Mouse (Mus musculus) liver, embryonic 13.5 days (tissue): ENCODE measurements around the gene Tnfrsf21. TPM values are rescaled to one million over a fixed set of nuclear protein-coding genes. Genes with fewer than 3 reads are reported as not detected.

Source experiments
- ATAC-seq: fragments of 200-750 bp; cut with Nextera tagmentation; 2 replicates; pipeline ENCODE4 v1.8.0; 2017; ENCODE audit warnings: low read depth, mild to moderate bottlenecking, moderate number of reproducible peaks, moderate library complexity
- DNase-seq: peaks from one replicate; pipeline ENCODE4 v3.0.0; 2022
- H3K27ac ChIP-seq: fragments of 300-500 bp; sonication (generic); 2 replicates; pipeline ENCODE4 v1.5.1; 2015; ENCODE audit warnings: moderate library complexity, mild to moderate bottlenecking, inconsistent platforms
- H3K27me3 ChIP-seq: fragments of 300-500 bp; sonication (generic); 2 replicates; pipeline ENCODE4 v1.6.1; 2015; ENCODE audit warnings: mild to moderate bottlenecking, inconsistent platforms
- H3K36me3 ChIP-seq: fragments of 300-500 bp; sonication (generic); 2 replicates; pipeline ENCODE4 v1.6.1; 2015; ENCODE audit warnings: mild to moderate bottlenecking, inconsistent platforms
- H3K4me1 ChIP-seq: fragments of 300-500 bp; sonication (generic); replicated peaks from 2 replicates; pipeline ENCODE4 v1.6.1; 2015; ENCODE audit warnings: inconsistent platforms
- H3K4me2 ChIP-seq: fragments of 300-500 bp; sonication (generic); 2 replicates; pipeline ENCODE4 v1.6.1; 2015; ENCODE audit warnings: inconsistent platforms, mild to moderate bottlenecking, moderate library complexity
- H3K4me3 ChIP-seq: fragments of 300-500 bp; sonication (generic); replicated peaks from 2 replicates; pipeline ENCODE4 v1.5.1; 2015; ENCODE audit warnings: mild to moderate bottlenecking, inconsistent platforms
- H3K9ac ChIP-seq: fragments of 300-500 bp; sonication (generic); 2 replicates; pipeline ENCODE4 v1.6.1; 2015; ENCODE audit warnings: mild to moderate bottlenecking, inconsistent platforms
- H3K9me3 ChIP-seq: fragments of 300-500 bp; sonication (generic); replicated peaks from 2 replicates; pipeline ENCODE4 v1.6.1; 2016; ENCODE audit warnings: inconsistent platforms
- WGBS: fragments of 180-500 bp; shearing (Covaris S2); methylation state at CpG from one replicate; pipeline ENCODE4 v1.1.7; 2015; ENCODE audit not compliant: insufficient replicate concordance; 5-methylcytosine and 5-hydroxymethylcytosine counted together
- polyA plus RNA-seq: library from polyadenylated mRNA; unstranded; fragments of >200 nt; fragmentation: Nextera tagmentation; extraction: Ambion mirVana; gene quantifications from 2 replicates; pipeline ENCODE4 v1.2.1, GENCODE M21; 2015

Tnfrsf21 gene
- polyA plus RNA-seq, result 25.6 and 28.7 TPM in 2 replicates

DNA sequence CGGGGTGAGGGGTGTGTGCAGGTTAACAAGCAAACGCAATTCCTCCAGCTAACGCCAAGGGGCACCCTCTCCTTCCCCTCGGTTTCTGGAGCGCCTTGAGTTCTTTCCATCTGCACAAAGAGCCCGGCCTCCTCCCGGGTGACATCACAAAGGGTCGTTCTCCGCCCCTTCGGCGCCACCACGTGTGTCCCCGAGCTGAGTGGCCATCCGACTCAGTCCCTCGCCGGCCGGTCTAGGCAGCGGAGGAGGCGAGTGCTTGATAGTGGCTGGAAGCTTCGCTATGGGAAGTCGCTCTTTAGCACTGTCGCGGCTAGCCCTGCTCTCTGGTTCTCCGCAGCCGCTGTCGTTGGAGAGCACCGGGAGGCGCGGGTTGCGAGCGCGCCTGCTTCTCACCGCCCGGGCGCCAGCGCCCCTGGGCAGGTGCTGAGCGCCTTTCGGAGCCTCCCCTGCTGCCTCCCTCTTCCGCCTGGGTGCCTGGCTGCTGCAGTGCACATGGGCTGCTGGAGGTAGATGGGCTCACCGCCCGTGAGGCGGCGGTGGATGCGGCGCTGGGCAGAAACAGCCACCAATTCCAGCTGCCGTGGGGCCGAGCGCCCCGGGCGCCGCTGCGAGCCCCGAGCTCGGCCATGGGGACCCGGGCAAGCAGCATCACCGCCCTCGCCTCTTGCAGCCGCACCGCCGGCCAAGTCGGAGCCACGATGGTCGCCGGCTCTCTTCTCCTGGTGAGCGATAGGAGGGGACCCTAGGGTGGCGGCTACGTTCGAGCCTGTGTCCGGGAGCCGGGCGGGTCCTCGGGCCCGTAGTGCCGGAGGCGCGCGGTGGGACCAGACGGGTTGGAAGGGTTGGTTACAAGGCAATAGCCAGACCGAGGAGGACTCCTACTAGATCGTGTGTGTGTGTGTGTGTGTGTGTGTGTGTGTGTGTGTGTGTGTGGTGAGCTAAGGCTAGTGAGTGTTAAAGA is at the start of gene Tnfrsf21:
Gene Tnfrsf21 (plus strand): TSS at position 185 of the 961 bp plus-strand sequence.
- ATAC-seq, result peak; percentile 88
- peak within 1 kb of the TSS; percentile 97 for H3K4me3 ChIP-seq
- H3K4me2 ChIP-seq, result peak within 1 kb of the TSS; percentile 86
- H3K27me3 ChIP-seq, result 0 out of 2 replicates have a peak, but pooled peaks cover 6% of the 10 kb centered on the region
- WGBS, result under 1% methylated on average over 80 of the region's 80 CpGs
- peaks cover 46% of the 10 kb centered on the region for H3K4me1 ChIP-seq
- peak; percentile 90 for DNase-seq
- H3K9ac ChIP-seq, result peak within 1 kb of the TSS; percentile 98
- H3K36me3 ChIP-seq, result peaks cover 25% of the 10 kb centered on the region
- peak within 1 kb of the TSS; percentile 90 for H3K27ac ChIP-seq
- H3K9me3 ChIP-seq, result no peaks in the 10 kb centered on the region

DNA sequence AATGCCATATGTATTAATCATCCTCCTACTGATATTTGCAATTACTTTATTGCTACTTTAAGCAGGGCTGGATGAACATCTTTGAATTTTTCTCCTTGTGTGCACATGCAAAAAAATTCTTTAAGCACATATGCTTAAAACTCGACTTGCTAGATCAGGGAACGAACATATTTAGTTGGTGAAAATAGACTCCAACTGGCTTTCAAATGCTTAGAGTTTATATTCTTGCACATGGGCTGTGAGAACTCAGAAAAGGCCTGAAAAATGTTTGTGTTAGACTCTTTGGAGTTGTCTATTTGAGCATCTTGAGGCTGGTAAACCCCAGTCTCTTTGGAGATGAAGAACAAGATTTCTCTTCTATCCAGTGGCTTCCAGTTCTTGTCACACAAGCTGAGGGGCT is 48.2 kb upstream of the Tnfrsf21 start:
- Histone ChIP-seq H3K27me3 (no peaks in the 10 kb centered on the region), H3K36me3 (no peaks in the 10 kb centered on the region), H3K9ac (no peak overlapping the region), H3K27ac (no peak overlapping the region), H3K4me2 (no peak overlapping the region), H3K4me1 (no peaks in the 10 kb centered on the region), H3K4me3 (no peak overlapping the region), H3K9me3 (no peaks in the 10 kb centered on the region)
- DNase-seq, result no peak
- no peak for ATAC-seq
- 63% methylated on average over 2 of the region's 2 CpGs for WGBS

DNA sequence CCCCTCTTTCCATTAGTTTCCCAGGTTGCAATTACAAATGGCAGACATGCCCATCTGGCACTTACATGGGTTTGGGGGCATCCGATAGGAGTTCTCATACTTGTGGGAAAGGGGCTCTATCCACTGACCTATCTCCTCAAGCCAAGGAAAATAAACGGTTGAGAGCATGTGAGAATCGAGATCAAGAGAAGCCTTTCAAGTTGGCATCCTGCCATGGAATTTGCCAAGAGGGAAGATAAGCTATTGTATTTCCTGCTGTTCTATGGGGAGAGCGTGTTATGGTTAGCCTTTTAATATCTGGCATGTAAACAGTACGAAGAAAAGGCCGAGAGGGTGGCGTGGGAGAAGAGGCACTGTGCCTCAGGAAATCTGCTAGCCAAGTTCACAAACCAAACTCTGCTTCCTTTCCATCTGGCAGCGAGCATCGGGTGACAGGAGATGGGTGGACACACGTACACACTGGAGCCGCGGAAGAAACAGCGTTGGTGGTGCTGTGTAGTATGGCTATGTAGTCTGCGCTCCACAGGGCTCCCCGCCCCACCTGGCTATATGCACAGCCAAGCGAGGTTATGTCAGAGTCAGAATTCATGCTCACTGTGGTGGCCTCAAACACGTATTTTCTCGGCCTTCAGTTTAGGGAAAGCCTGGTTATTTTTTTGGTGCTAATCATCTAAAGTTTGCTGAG is 40.9 kb upstream of the Tnfrsf21 start:
- no peak overlapping the region for H3K27ac ChIP-seq
- H3K27me3 ChIP-seq, result no peaks in the 10 kb centered on the region
- no peaks in the 10 kb centered on the region for H3K36me3 ChIP-seq
- no peaks in the 10 kb centered on the region for H3K4me1 ChIP-seq
- no peaks in the 10 kb centered on the region for H3K9me3 ChIP-seq
- no peak overlapping the region for H3K9ac ChIP-seq
- no peak overlapping the region for H3K4me2 ChIP-seq
- 61% methylated on average over 18 of the region's 18 CpGs for WGBS
- no peak for DNase-seq
- H3K4me3 ChIP-seq, result no peak overlapping the region
- ATAC-seq, result no peak

DNA sequence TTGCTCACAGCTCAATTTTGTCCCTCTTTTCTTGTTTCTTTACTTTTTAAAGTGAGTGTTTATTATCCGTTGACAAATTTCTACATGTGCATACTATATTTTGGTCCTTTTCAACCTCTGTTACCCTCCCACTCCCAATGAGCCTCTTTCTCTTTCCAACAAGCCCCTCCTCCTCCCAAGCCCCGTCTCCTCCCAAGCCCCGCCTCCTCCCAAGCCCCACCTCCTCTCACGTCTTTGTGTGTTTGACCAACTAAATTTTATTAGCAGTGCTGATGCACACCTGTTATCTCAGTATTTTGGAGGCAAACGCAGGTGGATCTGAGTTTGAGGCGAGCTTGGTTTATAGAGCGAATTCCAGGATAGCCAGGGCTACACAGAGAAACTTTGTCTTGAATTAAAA is 38.6 kb upstream of the Tnfrsf21 start:
- DNase-seq (no peak), ATAC-seq (no peak)
- no peaks in the 10 kb centered on the region for H3K4me1 ChIP-seq
- 51% methylated on average over 7 of the region's 7 CpGs for WGBS
- H3K36me3 ChIP-seq, result no peaks in the 10 kb centered on the region
- no peak overlapping the region for H3K9ac ChIP-seq
- H3K4me3 ChIP-seq, result no peak overlapping the region
- H3K4me2 ChIP-seq, result no peak overlapping the region
- H3K27ac ChIP-seq, result no peak overlapping the region
- no peaks in the 10 kb centered on the region for H3K9me3 ChIP-seq
- no peaks in the 10 kb centered on the region for H3K27me3 ChIP-seq

DNA sequence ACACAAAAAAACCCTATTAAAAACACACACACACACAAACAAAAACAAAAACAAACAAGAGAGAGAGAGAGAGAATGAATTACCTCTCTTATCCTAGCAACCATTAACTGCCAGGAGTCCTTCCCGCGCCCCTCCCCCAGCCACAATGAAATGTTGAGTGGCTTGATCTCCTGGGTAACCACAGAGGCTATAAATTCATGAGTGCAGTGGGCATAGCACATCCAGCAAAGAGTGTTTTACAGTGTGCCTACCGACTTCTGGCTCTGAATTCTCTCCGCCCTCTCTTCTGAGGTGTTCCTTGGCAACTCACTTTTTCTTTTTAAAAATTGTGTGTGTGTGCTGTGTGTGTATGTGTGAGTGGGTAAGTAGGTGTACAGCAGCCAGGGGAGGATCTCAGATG is 38.0 kb upstream of the Tnfrsf21 start:
- H3K9ac ChIP-seq, result no peak overlapping the region
- no peaks in the 10 kb centered on the region for H3K9me3 ChIP-seq
- no peaks in the 10 kb centered on the region for H3K27me3 ChIP-seq
- no peaks in the 10 kb centered on the region for H3K4me1 ChIP-seq
- DNase-seq (no peak), ATAC-seq (no peak)
- no peak overlapping the region for H3K4me2 ChIP-seq
- H3K4me3 ChIP-seq, result no peak overlapping the region
- H3K27ac ChIP-seq, result no peak overlapping the region
- no peaks in the 10 kb centered on the region for H3K36me3 ChIP-seq
- 55% methylated on average over 4 of the region's 4 CpGs for WGBS

DNA sequence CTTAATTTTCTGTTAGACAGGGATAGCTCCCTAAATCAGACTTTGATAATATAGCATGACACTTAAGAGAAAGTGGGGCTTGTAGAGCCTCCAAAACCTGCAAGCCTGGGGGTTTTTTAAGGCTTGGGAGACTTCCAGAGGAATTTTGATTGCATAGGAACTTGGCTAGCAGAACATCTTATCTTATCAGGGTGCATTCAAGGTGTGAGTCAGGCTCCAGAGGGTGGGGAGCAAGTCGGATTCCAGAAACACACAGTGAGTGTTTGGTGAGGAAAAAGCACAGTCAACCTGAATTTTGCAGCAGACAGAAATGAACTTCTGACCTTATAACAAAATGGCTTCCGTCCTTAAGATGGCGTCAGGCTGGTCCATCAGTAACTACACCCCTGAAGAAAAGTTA is 34.5 kb upstream of the Tnfrsf21 start:
- ATAC-seq (no peak), DNase-seq (no peak)
- H3K4me1 ChIP-seq, result no peaks in the 10 kb centered on the region
- H3K9me3 ChIP-seq, result no peaks in the 10 kb centered on the region
- H3K9ac ChIP-seq, result no peak overlapping the region
- no peaks in the 10 kb centered on the region for H3K36me3 ChIP-seq
- H3K27me3 ChIP-seq, result no peaks in the 10 kb centered on the region
- H3K4me2 ChIP-seq, result no peak overlapping the region
- no peak overlapping the region for H3K27ac ChIP-seq
- WGBS, result 53% methylated on average over 3 of the region's 3 CpGs
- H3K4me3 ChIP-seq, result no peak overlapping the region

DNA sequence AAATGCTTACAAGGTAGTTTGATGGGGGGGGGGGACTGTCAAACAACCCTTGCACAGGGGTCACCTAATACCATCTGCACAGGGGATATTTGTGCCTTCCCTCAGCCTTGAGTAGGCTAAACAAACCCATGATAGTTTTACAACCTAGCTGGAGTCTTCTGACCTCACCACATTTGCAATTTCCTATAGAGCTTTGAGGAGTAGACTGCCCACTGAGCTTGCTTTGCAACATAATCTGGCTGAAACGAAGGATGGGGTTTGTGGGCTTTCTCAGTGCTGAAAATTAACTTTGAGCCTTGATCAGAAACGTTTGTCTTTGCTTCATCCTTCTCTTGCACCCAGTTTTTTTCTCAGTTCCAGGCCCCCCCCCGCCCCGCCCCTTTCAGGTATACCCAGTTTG is 33.8 kb upstream of the Tnfrsf21 start:
- Histone ChIP-seq H3K4me3 (no peak overlapping the region), H3K27me3 (no peaks in the 10 kb centered on the region), H3K4me2 (no peak overlapping the region), H3K27ac (no peak overlapping the region), H3K9me3 (no peaks in the 10 kb centered on the region), H3K9ac (no peak overlapping the region), H3K4me1 (no peaks in the 10 kb centered on the region), H3K36me3 (no peaks in the 10 kb centered on the region)
- ATAC-seq (no peak), DNase-seq (no peak)
- WGBS, result 51% methylated on average over 4 of the region's 4 CpGs

DNA sequence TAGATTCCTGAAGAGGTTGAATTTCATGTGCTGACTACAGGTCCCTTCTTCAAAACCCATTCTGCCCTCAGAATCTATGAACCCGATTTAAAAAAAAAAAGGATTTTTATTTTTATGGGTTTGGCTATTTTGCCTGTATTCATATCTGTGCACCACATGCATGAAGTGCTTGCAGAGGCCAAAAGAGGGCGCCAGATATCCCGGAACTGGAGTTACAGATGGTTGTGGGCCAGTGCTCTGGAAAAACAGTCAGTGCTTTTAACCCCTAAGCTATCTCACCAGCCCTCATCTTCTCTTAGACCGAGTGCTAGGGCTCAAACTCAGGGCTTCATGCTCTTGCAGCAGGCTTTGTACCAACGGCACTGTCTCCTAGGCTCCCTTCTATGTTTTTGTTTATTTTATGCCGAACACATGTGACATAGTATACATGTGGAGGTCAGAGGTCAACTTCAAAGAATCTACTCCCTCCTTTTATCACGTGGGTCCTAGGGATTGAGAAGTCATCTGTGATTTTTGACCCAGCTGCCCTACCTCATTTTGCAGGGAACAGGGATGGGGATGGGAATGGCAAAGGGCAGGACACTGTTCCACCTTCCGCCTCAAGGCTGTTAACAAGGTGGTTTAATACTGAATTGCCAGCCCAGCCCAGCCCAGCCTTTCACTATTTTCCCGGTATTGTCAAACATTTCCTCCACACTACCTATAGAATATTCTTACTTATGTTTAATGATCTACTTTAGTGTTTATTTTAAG is 30.3 kb upstream of the Tnfrsf21 start:
- Histone ChIP-seq H3K36me3 (no peaks in the 10 kb centered on the region), H3K9me3 (no peaks in the 10 kb centered on the region), H3K4me3 (no peak overlapping the region), H3K9ac (no peak overlapping the region), H3K4me2 (no peak overlapping the region), H3K27me3 (no peaks in the 10 kb centered on the region), H3K4me1 (no peaks in the 10 kb centered on the region), H3K27ac (no peak overlapping the region)
- DNase-seq, result no peak
- WGBS, result 44% methylated on average over 9 of the region's 9 CpGs
- ATAC-seq, result no peak

DNA sequence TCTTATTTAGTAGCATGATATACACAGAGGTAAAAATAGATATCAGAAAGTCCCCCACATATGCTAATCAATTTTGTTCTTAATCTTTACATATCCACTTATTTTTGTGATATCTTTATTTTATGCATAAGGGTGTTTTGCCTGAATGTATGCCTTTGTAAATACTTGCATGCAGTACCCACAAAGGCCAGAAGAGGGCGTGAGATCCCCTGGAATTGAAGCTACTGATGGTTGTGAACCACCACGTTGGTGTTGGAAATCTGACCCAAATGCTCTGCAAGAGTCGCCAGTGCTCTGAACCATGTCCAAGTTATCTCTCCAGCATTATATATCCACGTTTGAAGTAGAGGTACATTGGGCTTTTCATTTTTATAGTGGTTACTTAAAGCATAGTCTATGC is 28.7 kb upstream of the Tnfrsf21 start:
- 19% methylated on average over 4 of the region's 4 CpGs for WGBS
- Histone ChIP-seq H3K36me3 (no peaks in the 10 kb centered on the region), H3K4me1 (no peaks in the 10 kb centered on the region), H3K4me2 (no peak overlapping the region), H3K27me3 (no peaks in the 10 kb centered on the region), H3K27ac (no peak overlapping the region), H3K4me3 (no peak overlapping the region), H3K9me3 (no peaks in the 10 kb centered on the region), H3K9ac (no peak overlapping the region)
- DNase-seq (peak; percentile 15), ATAC-seq (no peak)

DNA sequence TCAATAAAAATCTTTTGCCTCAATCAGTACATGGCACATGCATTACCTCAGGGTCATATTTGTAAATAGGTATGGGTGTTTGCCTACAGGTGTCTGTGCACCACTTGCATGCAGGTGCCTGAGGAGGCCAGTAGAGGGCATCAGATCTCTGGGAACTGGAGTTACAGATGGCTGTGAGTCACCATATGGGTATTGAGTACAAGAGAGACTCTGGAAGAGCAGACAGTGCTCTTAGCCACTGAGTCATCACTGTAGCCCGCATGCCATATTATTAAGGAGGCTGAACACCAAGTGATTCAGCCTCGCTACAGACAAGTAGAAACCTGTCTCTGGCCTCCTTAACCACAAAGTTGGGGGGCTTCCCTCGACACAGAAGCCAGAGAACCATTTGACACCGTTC is 26.4 kb upstream of the Tnfrsf21 start:
- no peaks in the 10 kb centered on the region for H3K27me3 ChIP-seq
- H3K9ac ChIP-seq, result no peak overlapping the region
- no peak overlapping the region for H3K27ac ChIP-seq
- no peaks in the 10 kb centered on the region for H3K36me3 ChIP-seq
- H3K4me2 ChIP-seq, result no peak overlapping the region
- H3K9me3 ChIP-seq, result no peaks in the 10 kb centered on the region
- whole genome bisulfite sequencing, result 65% methylated on average over 4 of the region's 4 CpGs
- H3K4me3 ChIP-seq, result no peak overlapping the region
- DNase-seq (no peak), ATAC-seq (no peak)
- no peaks in the 10 kb centered on the region for H3K4me1 ChIP-seq

DNA sequence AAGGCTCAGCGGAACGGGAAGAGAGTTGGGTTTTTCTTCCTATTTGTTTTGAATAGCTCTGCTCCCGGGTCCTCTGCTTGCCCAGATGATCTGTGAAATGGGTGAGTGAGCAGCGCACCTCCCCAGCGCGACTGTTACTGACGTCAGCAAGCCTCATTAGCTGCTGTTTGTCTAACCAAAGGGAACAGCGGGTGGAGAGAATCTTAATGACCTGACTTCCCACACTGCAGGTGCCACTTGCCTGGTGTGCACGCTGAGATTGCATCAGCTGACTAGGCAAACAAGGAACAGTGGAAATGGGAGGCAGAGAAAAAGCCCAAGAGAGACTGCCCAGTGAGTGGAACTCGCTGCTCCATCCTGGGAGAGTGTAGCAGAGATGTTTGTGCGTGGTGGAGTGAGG is 25.2 kb upstream of the Tnfrsf21 start:
- Histone ChIP-seq H3K9ac (no peak overlapping the region), H3K27ac (no peak overlapping the region), H3K9me3 (no peaks in the 10 kb centered on the region), H3K36me3 (no peaks in the 10 kb centered on the region), H3K4me1 (no peaks in the 10 kb centered on the region), H3K27me3 (no peaks in the 10 kb centered on the region), H3K4me3 (no peak overlapping the region), H3K4me2 (no peak overlapping the region)
- ATAC-seq, result no peak
- DNase-seq, result no peak
- 39% methylated on average over 11 of the region's 11 CpGs for WGBS
